Mouse (Mus musculus) gastrocnemius, postnatal 36 days (tissue): ENCODE measurements around the gene Spock1. TPM values are rescaled to one million over a fixed set of nuclear protein-coding genes. Genes with fewer than 3 reads are reported as not detected.

Experiments used
- DNase-seq, 2 experiments: peaks; one replicate each; pipeline ENCODE4 v3.0.0; 2022
- intact Hi-C: fragments of 180-260 bp; cut with DNase I; formaldehyde crosslinking; loops from one replicate; pipeline ENCODE4 v1.15.1; 2025
- long read RNA-seq, 2 experiments: library from polyadenylated mRNA; stranded (forward); transcript quantifications; one replicate each; pipeline ENCODE4 v2.0.0; 2021
- total RNA-seq, 2 experiments: library from RNA; stranded (reverse); gene quantifications; 2 replicates each; pipeline ENCODE4 v1.2.3; 2021

Gene Spock1
- 1 to 10 TPM in 1 of 2 experiments, under 1 TPM in 1; 0.30 to 1.2 TPM for total RNA-seq
- long read RNA-seq, experiment 1, partial matches to known transcripts = 0 of 1 reads
- long read RNA-seq, experiment 1, other reads (novel, unspliced or antisense) = 1 of 1 reads
- long read RNA-seq, experiment 2, partial matches to known transcripts = 0 of 1 reads
- long read RNA-seq, experiment 2, other reads (novel, unspliced or antisense) = 1 of 1 reads

DNA sequence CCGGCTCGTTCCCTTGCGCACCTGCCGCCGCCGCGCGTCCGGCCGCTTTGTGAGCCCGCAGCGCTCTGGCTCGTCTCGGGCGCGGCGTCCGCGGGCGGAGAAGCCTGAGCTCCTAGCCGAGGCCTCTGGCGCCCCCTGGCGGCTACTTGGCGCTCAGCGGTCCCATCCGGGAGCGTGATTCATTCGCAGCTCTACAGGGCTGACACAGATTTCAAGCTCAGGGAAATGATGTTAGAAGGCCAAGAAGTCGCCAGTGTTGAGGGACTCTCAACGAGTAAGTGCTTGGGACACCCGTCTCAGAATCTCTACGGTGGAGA lies at the start of gene Spock1:
Gene Spock1, minus strand, starts transcription at position 67 of the 317 bp plus-strand sequence.
- intact Hi-C loops = loop anchor here (5.0 kb wide), 1 partner anchor 431 kb away; no protein-coding TSS in a partner anchor
- peak; percentile 64 to 65 for DNase-seq

DNA sequence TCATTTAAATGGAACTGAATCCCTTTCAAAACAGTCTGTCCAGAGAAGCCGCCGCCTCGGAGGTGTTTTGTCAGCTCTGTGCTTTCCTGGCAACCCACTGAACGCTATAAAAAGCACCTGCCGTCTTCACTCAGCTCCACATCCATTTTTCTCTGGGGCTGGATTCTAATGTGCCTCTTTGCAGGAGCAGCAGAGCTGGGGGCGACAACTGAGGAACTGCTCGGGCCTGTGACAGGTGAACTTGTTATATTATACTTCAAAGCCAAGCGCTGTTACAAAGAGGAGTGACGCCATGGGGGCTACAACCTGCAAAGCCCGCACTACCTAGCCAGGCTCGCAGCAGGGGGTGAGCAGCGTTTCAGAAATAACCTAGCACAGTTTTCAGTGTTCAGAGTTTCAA lies 42.0 kb upstream of the Spock1 start:
- DNase-seq = no peak
- intact Hi-C loops = no loop called here

DNA sequence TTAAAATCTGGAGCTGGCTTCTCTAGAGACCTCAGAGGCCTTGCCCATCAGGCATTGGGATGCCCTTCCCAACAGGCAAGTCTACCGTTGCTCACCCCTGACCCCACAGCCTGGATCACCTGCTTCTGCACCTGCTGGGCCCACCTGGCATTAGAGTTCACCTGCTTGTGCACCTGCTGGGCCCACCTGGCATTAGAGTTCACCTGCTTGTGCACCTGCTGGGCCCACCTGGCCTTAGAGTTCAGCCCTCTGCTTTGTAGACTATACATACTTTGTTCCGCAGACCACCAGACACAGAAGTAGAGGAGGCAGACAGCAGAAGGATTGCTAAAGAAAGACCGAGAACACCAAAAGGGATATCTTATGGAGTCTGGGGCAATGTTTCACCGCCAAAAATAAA lies 41.4 kb upstream of the Spock1 start:
- intact Hi-C loops = no loop called here
- DNase-seq = no peak

DNA sequence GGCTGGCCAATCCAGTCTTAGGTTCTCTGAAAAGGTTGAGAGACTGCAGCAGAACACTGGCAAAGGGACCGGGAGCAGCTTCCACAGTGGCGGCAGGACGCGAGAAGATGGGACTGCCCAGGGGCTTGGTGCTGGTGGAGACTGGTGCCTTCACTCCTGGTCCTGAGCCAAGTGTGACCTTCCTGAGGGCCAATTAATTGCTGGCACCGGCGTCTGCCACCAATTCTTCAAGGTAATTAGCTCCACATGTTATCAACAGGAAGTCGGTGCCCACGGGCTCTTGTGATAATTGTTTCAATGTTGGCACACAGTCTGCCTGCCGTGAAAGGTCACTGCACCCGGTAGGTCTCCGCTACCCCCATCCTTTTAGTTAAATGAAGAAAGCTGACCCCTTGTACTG lies 37.1 kb upstream of the Spock1 start:
- DNase-seq = no peak
- intact Hi-C loops = no loop called here

DNA sequence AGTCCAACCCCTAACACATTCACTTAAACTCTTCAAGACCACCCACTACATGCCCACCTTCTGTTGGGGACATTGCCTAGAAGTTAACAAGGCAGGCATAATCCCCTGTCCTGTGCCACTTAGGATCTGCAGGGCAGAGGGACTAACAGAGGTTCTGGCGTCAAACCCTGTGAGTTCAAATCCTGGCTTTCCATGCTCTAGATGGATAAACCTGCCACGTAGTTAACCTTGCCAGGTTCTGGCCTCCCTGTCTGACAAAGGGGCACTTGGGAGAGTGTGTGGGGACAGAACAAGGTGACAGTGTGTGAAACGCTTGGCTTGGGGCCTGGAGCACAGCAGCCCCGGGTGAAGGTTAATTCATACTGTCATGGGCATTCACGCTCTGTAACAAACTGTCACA lies 36.3 kb upstream of the Spock1 start:
- intact Hi-C loops = no loop called here
- no peak for DNase-seq

DNA sequence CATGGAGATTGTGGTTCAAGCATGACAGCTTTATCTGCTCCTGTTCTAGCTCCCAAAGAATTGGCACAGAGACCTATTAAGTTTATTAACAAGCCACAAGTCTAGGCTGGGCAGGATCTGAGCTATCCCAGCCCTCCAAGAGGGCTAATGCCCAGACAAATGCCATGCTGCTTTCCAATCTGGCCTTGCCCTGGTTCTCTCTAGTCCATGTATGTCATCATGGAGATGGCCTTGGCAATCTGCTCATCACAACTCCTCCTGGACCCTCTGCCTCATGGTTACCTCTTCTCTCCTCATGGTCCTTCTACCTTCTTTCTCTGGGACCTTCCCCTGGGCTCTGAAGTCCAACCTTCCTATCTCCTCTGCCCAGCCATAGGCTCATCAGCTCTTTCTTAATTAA lies 35.8 kb upstream of the Spock1 start:
- intact Hi-C loops = no loop called here
- DNase-seq = no peak

DNA sequence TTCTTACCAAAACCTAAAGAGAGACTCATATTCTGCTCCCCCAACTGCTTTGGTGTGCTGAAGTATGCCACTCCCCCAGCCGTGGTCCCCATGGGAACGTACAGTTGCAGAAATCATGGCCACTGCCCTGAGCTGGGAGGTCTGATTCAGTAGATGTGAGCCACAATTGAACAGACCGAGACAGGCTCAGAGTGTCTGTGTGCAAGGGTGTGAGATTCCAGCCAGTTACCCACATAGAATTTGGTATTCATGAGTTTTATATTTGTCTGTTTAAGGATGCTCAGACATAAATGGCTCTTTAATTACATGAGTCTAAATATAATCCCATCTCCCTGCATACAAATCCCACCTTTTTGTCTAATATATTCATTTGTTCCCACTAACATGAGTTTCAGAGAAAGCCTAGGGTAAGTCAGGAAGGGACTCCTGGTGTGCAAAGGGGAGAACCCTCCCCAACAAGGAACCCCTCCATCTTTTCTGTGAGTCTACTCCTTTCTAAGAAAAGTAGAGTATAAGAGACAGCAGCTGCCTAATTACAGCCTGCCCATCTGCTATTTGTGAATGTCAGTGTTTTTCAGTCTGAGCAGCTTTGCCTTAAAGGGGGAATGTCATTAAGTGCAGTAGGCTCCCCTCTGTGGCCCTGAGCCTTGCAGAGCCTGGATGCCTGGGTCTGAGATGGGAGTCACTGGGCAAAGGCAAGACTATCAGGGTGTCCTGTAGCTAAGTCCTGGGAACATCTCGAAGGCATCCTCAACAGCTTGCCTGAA lies 29.5 kb upstream of the Spock1 start:
- no peak for DNase-seq
- intact Hi-C loops = no loop called here

DNA sequence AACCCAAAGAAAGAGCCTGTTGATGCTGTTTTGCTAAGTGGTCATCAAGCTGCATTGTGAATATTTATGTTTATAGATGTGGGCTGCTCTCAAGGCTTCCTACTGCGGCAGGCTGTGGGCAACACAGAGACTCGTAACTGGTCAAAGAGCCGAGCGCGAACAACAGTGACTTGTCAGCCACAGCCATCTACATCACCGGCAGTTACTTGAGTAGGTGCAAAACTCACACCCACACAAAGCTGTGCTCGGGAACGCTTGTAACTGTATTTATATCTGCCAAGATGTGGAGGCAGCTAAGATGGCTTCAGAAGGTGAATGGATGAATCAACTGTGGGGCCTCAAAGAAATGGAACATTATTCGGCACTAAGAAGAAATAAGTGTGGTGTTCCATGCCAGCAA lies 23.9 kb upstream of the Spock1 start:
- DNase-seq = no peak
- intact Hi-C loops = no loop called here

DNA sequence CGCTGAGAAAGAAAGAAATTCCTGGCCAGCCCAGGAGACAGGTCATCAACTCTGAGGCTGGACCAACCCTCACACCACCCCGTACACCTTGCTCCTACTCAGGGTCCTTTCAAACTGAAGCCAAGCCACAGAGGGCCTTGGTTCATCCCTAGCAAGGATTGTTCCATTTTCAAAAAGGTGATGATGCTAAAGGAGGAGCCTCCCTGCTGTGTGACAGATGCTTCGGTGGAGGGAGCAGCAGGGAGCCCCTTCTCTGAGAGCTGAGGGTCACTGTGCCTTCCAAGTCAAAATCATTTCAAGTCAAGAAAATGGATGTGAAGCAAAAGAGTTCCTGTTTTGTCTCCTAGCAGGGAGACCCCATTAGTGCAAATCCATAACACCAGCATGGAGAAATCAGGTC lies 23.2 kb upstream of the Spock1 start:
- no peak for DNase-seq
- intact Hi-C loops = no loop called here

DNA sequence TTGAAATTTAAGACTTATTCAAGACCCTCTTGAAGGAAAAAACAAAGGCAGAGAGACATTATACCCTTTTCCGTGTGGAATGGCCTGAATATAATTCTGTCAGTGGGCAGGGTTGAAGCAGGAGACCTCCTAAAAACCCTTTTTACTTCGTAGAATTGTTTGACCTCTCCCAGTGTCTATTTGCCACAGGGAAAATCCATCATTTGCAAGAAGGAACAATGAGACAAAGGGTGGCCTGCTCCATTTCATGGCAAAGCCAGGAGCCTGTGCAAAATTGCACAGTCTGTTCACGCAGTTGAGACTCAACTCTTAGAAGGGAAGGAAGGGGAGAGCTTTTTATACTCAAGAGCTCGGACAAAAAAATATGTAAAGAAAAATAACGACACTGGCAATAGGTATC lies 22.6 kb upstream of the Spock1 start:
- intact Hi-C loops = no loop called here
- DNase-seq = no peak

DNA sequence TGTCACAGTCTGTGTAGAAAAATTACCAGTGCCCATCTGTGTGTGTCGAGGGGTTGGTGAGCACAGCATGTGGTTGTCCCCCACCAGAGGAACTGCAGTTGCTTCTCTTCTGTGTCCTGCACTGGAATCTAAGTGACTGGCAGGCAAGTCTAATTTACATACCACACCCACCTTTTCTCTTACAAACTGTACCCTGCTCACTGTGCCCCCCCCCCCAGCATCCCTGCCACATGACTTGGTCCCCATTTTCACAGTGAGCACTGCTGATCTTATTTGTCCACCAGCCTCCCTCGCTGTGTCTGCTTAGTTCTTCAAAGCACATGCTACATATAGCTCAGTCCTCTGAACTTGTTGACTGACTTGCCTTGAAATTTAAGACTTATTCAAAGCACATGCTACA lies 22.2 kb upstream of the Spock1 start:
- no peak for DNase-seq
- intact Hi-C loops = no loop called here

DNA sequence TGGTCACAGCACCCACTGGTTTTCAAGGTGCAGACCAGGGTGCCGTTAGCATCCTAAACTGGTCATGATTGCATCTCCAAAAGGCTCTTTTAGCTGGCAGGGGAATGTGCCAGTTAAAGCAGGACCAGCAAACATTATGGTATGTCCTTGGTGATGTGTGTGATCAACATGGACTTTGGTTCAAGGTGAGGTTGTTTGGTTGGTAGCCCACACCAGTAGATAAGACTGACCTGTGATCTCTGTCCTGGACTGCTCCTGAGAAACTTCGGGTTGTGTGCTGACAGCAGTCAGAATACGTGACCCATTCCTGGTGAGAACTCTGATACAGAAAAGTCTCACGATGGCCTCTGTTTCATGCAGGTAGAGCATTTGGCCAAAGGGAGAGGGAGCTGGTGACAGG lies 11.8 kb upstream of the Spock1 start:
- intact Hi-C loops = no loop called here
- no peak for DNase-seq

DNA sequence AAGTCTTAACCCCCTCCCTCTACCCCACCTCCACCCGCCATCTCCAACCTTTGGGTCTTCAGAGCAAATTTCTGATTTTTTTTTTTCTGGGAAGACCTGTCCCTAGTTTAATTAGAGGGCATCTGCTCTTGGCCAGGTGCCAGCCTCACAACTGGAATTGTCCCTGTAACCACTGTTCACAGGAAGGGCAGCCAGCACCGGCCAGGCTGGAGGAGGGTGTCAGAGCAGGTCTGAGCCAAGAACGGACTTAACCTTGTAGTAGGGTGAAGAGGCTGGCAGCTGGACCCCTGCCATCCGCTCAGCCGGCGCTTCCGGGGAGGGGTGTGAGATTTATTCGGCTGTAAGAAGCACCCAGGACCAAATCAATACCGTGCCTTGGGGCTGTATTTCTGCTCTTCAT lies 3.0 kb upstream of the Spock1 start:
- intact Hi-C loops = no loop called here
- DNase-seq = no peak

DNA sequence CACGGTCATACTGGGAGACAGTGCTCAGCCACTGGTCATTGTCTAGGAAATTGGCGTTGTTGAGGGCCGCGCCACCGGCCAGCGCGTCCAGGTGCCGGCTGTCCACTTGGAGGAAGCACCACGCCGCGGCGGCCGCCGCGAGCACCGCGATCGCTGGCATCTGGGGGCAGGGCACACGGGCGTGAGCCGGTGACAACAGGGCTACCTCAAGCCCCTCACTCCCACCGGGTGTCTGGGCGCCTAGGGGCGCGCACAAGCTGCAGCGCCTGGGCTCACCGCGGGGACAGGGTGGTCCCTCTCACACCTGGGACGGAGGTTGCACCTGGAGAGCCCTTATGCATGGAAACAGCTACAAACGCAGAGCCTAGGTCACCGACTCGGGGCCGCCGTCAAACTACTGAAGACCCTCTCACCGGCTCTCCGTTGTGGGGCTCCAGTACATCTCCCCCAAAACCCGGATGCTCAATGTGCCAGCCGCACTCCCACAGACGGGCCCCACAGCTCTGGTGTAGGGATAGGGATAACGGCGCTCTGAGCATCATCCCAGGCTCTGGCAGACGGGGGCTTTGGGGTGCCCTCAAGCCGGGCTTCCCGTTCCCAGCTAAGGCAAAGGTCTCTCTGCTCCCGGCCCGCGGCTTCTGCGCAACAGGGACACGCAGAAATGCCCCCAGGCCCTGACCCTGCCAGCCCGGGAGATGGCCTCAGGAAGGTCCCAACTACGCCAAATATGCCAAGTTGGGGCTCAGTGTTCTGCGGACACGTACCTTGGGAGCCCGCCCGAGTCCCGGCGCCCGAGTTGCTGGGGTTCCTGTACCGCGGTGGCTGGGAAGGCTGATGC lies 485 bp downstream of the Spock1 start:
- peak in 1 of 2 experiments; percentile 14 for DNase-seq
- intact Hi-C loops = loop anchor here (5.0 kb wide), 1 partner anchor 430 kb away; no protein-coding TSS in a partner anchor

DNA sequence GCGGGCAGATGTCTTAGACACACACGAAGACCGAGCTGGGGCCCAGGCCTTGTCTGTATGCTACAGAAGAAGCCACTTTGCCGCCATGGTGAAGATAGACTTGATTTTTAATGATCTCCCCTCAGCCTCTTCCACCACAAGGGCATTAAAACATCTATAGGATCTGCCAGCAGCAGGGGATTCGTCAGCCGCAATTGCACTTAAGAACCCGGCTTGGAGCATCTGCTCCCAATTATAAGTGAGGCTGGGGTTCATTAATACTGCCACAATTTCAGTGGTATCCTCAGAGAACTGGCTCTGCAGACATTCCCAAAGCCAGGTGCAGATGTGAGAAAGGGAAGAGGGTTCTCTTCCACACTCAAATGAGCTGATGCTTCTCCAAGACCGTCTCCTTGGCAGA lies 13.5 kb downstream of the Spock1 start:
- intact Hi-C loops = no loop called here
- DNase-seq = no peak

DNA sequence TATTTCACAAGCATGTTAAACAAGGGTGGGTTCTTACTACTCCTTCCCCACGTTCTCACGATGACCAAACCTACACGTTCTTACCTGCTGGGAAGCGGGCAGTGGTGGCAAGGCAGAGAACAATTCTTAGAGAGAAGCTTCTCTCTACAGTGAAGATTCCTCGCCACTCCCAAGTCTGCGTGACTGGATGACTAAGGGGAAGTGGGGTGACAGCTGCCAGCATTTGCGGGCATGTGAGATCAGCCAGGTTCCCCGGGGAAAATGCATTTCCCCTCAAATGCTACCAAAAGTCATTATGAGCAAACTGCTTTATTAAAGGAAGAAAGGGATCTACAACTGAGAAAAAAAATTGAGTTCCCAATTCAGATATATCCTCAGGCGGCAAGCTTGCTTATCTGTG lies 18.4 kb downstream of the Spock1 start:
- no peak for DNase-seq
- intact Hi-C loops = no loop called here

DNA sequence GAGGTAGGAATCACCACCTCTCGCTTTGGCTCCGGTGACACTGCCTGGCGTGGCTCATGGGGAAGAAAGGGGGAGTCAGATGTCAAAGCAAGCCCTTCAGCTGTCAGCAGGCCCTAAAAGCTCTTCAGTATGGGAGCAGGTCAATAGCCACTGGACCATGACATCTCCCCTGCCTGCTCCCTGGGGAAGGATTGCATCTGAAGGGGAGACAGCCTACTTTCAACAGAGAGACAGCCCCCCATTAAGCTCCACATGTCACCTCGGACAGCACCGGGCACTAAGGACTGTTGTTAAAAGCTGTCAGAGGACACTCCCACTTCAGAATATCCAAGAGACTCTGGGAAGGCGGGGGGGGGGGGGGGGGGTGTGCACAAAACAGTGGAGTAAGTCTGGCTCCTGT lies 19.1 kb downstream of the Spock1 start:
- intact Hi-C loops = no loop called here
- no peak for DNase-seq

DNA sequence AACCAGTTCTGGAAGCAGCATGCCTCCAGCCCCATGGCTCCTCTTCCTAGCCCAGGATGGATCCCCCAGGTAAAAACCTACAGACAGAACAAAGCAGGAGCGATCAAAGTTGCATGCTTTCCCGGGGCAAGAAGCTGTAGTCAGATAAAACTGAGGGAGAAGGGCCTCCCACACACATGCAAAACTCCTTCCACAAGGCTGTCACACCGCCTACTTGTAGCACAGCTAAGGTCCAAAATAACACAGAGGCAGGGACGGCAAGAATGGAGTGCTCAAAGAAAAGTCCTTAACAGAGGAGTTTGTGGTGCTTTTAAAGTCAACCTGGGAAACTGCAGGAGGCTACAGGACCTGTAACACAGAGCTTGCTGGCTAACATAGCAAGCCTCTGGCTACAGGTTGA lies 28.3 kb downstream of the Spock1 start:
- DNase-seq = no peak
- intact Hi-C loops = no loop called here

DNA sequence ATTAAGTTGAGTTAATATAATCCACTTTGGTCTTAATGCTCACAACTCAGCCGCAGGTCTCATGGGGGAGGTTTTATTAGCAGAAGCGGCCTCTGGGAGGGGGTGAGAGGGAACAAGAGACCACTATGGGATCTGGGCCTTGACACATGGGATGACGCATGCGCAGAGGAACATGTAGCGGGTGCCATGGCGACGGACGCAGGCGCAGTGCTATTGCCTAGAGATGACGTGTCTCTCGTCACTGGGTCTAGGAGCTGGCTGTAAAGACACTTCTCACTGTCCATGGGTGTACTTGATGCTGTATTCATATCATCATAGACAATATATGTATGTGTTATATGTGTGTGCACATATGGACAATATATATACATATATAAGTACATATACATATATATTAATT lies 29.3 kb downstream of the Spock1 start:
- intact Hi-C loops = no loop called here
- DNase-seq = no peak

DNA sequence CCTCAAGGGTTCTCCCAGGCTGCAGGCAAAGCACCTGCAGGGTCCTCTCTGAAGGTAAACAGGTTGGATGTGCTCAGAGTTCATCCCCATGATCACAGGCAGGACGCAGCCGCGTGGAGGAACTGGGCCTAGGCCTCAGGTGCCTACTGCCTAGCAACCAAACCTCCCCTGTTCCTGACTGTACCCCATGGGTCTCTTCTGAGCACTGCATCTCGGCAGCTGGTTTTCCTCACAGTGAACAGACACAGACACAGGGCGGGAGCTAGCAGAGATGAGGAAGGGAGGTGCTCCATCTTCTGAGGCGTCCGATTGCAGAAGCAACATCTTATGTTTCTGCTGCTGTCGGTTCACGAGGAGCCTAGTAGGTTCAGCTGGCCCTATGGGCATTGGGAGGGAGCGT lies 30.4 kb downstream of the Spock1 start:
- DNase-seq = no peak
- intact Hi-C loops = no loop called here

DNA sequence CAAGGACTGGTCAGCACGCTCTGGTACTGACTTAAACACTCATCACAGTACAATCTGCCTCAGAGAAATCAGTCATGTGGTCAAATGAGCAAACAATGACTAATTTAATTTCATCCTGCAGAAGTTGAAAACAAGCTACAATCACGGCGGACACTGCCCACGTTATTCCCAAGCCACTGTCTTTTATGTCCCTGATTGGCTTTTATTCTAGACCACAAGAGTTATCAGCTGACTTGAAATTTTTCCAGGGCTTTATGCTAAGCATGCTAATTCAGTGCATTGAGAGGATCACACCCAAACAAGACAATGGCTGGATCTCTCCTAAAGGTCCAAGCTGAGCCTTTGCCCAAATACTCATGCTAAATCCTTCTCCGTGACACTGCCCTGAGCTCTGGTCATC lies 31.2 kb downstream of the Spock1 start:
- DNase-seq = no peak
- intact Hi-C loops = no loop called here

DNA sequence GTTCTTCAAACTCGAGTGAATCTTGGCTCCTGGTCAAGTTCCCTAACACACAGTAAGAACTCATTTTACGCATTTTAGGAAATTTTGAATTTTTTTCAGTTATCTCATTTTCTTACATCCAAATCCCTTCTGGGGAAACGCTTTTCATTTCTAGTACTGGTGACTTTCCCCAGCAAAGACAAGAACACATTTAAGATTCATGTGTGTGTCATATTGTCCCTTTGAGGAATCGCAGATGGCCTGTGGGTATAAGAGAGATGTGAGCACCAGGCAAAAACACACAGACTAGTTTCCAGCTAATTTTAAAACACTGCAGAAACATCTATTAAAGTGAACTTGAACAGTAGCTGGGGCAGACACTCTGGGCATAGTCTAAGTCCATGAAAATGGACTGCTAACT lies 38.1 kb downstream of the Spock1 start:
- DNase-seq = no peak
- intact Hi-C loops = no loop called here
